15 mouse cellular contexts compared by ENCODE assay signal in genomic region chr10:43120688-43121450, GRCm38 (mm10). TPM values are rescaled to one million over a fixed set of nuclear protein-coding genes. Genes with fewer than 3 reads are reported as not detected.
DNase-seq lines count a peak whose midpoint lies in the region; ATAC-seq and TF ChIP-seq lines count a peak whose summit lies in the region.
"Had no signal": no experiment of that assay in that cellular context is flagged by ENCODE, and none has a peak within 500 bp of the region (broad histone marks: within the 10 kb centered on the region; RNA-seq: fewer than 3 reads in every experiment).

No protein-coding gene starts in this region.

- no peak overlapping the region for H3K9ac ChIP-seq in heart, adult 2 months (ENCODE audit: low read depth, low read length)
- no peak overlapping the region for H3K9ac ChIP-seq in lung, postnatal 0 days (replicated peaks; ENCODE audit: low read depth)
- H3K9ac ChIP-seq: neural tube, embryonic 12.5 days had no signal

- no peak for TF ChIP-seq EP300 in heart, adult 2 months (IDR thresholded peaks at IDR 0.05; ENCODE audit: insufficient read depth, low read depth, low read length)
- no peak for TF ChIP-seq EP300 in lung, postnatal 0 days (IDR thresholded peaks at IDR 0.05)

- no peak for TF ChIP-seq CTCF in heart, adult 2 months (IDR thresholded peaks at IDR 0.05)
- no peak for TF ChIP-seq CTCF in lung, postnatal 0 days (IDR thresholded peaks at IDR 0.05)

- H3K36me3 ChIP-seq in heart, adult 2 months (ENCODE audit: control insufficient read depth, insufficient read depth, low read length), result peaks cover 2% of the 10 kb centered on the region; the same call in 1 of the 2 replicates
- no peaks in the 10 kb centered on the region for H3K36me3 ChIP-seq in lung, postnatal 0 days (ENCODE audit: insufficient read depth, low read length)

- peak; percentile 70 for DNase-seq in heart, adult 11 months
- DNase-seq in heart, adult 2 months, result no peak
- peak; percentile 22 for DNase-seq in lung, postnatal 0 days (ENCODE audit: low spot score)
- no peak for DNase-seq in lung, adult 18-20 months
- DNase-seq in c-Kit-positive CD71-positive TER-119-negative erythroid progenitor cells, embryonic 14.5 days (ENCODE audit: low read depth), result peak; percentile 8
- peak; percentile 28 for DNase-seq in mesoderm, embryonic 11.5 days (ENCODE audit: low read depth, low spot score)
- DNase-seq in ovary, postnatal 14 days (ENCODE audit: low spot score), result no peak
- DNase-seq: cerebellum, postnatal 10 days; gastrocnemius, postnatal 14 days; kidney, postnatal 10 days had no signal

- no peak overlapping the region for H3K27ac ChIP-seq in heart, adult 2 months
- no peak overlapping the region for H3K27ac ChIP-seq in lung, postnatal 0 days (ENCODE audit: low read length)
- H3K27ac ChIP-seq: macrophage; neural tube, embryonic 12.5 days had no signal

- no peak overlapping the region for H3K4me2 ChIP-seq in lung, postnatal 0 days (replicated peaks; ENCODE audit: low read depth, low read length)
- H3K4me2 ChIP-seq: neural tube, embryonic 12.5 days had no signal

- H3K4me1 ChIP-seq in heart, adult 2 months (ENCODE audit: control insufficient read depth, insufficient read depth, low read length), result peaks cover 4% of the 10 kb centered on the region; the same call in 1 of the 2 replicates
- H3K4me1 ChIP-seq in lung, postnatal 0 days (ENCODE audit: insufficient read depth, low read depth, low read length), result no peaks in the 10 kb centered on the region
- H3K4me1 ChIP-seq: neural tube, embryonic 12.5 days had no signal

- H3K4me3 ChIP-seq in heart, adult 2 months, result no peak overlapping the region
- no peak overlapping the region for H3K4me3 ChIP-seq in lung, postnatal 0 days (ENCODE audit: low read depth, low read length)
- H3K4me3 ChIP-seq: erythroblast, embryonic 14.5 days; neural tube, embryonic 12.5 days had no signal

- WGBS in heart, adult 2 months, result 49% methylated on average over 8 of the region's 8 CpGs
- WGBS in lung, postnatal 0 days, result 25% methylated on average over 8 of the region's 8 CpGs

- intact Hi-C loops in heart, adult 2 months (cut with DNase I), result no loop called here

- no peak for ATAC-seq in lung, postnatal 0 days
- ATAC-seq in monocyte, adult 5-6 weeks (replicated peaks; ENCODE audit: insufficient number of reproducible peaks, low FRiP score, low TSS enrichment, poor library complexity, severe bottlenecking), result no peak
- ATAC-seq: inflammation-experienced regulatory T-cells, adult 6 months had no signal

- H3K27me3 ChIP-seq in heart, adult 2 months (ENCODE audit: control insufficient read depth, insufficient read depth, low read length), result no peaks in the 10 kb centered on the region
- no peaks in the 10 kb centered on the region for H3K27me3 ChIP-seq in lung, postnatal 0 days (replicated peaks; ENCODE audit: insufficient read depth, low read length)
- H3K27me3 ChIP-seq: neural tube, embryonic 12.5 days had no signal

- H3K9me3 ChIP-seq in lung, postnatal 0 days (ENCODE audit: low read length), result no peaks in the 10 kb centered on the region
- H3K9me3 ChIP-seq: neural tube, embryonic 12.5 days had no signal

- H3K79me2 ChIP-seq in heart, adult 2 months (replicated peaks; ENCODE audit: control insufficient read depth, insufficient read depth, low read length), result peaks cover 2% of the 10 kb centered on the region; the same call in 1 of the 2 replicates

- no peak for TF ChIP-seq POLR2A in heart, adult 2 months (IDR thresholded peaks at IDR 0.05; ENCODE audit: insufficient read depth, low read depth, low read length)

RNA-seq across cellular contexts. Expression of gene Sobp, which starts 53.5 kb away (rescaled TPM):
- 10 to 100 TPM; 16.5 to 16.7 TPM for total RNA-seq in heart, adult 2 months (2021)
- 5.1 and 5.3 TPM in 2 replicates for polyA plus RNA-seq in heart, adult 2 months (2012; rRNA removed)
- polyA plus RNA-seq in lung, postnatal 0 days (2015; fragmentation: Nextera tagmentation; extraction: Ambion mirVana), result 0.27 and 0.31 TPM in 2 replicates
- not detected in 3 replicates for total RNA-seq in monocyte, adult 5-6 weeks (2017)
- polyA plus RNA-seq: erythroblast, embryonic 14.5 days; inflammation-experienced regulatory T-cells, adult 6 months; macrophage had no signal

RNA-seq across cellular contexts. Expression of gene 9030612E09Rik, which starts 53.6 kb away (rescaled TPM):
- total RNA-seq in heart, adult 2 months (2021), result 1 to 10 TPM; 2.2 to 2.5 TPM
- polyA plus RNA-seq in heart, adult 2 months (2012; rRNA removed), result 3.5 and 5.8 TPM in 2 replicates
- polyA plus RNA-seq in lung, postnatal 0 days (2015; fragmentation: Nextera tagmentation; extraction: Ambion mirVana), result 0.16 TPM in 1 of 2 replicates, not detected in the other
- not detected in 3 replicates for total RNA-seq in monocyte, adult 5-6 weeks (2017)
- polyA plus RNA-seq: erythroblast, embryonic 14.5 days; inflammation-experienced regulatory T-cells, adult 6 months; macrophage had no signal

Comparison
In these comparisons a context has a peak if more than half of its experiments do, and no peak if none do; other contexts are left out.
1. DNase-seq: peak in heart, adult 11 months (single experiment), lung, postnatal 0 days (single experiment), c-Kit-positive CD71-positive TER-119-negative erythroid progenitor cells, embryonic 14.5 days (single experiment) and mesoderm, embryonic 11.5 days (single experiment); none in heart, adult 2 months (0 of 2), lung, adult 18-20 months (0 of 2) and ovary, postnatal 14 days (single experiment).
2. RNA of gene Sobp, which starts 53.5 kb away (total RNA-seq): 16.5 to 16.7 TPM in heart, adult 2 months; not detected in monocyte, adult 5-6 weeks; every median in the first group is over 10 times any median in the second.